Mouse (Mus musculus) intestine, postnatal 0 days (tissue): ENCODE measurements around the gene Pml. TPM values are rescaled to one million over a fixed set of nuclear protein-coding genes. Genes with fewer than 3 reads are reported as not detected.

ENCODE experiments used
- ATAC-seq: fragments of 200-750 bp; cut with Nextera tagmentation; 2 replicates; pipeline ENCODE4 v1.8.0; 2017; ENCODE audit warnings: mild to moderate bottlenecking, moderate TSS enrichment, moderate library complexity
- H3K27ac ChIP-seq: fragments of 300-500 bp; sonication (generic); 2 replicates; pipeline ENCODE4 v1.5.1; 2014; ENCODE audit warnings: mild to moderate bottlenecking, low read depth, low read length, moderate library complexity
- H3K27me3 ChIP-seq: fragments of 300-500 bp; sonication (generic); replicated peaks from 2 replicates; pipeline ENCODE4 v1.6.1; 2014; ENCODE audit warnings: low read length, mixed read lengths; ENCODE audit not compliant: control insufficient read depth, insufficient read depth
- H3K36me3 ChIP-seq: fragments of 300-500 bp; sonication (generic); 2 replicates; pipeline ENCODE4 v1.6.1; 2014; ENCODE audit warnings: mild to moderate bottlenecking, moderate library complexity; ENCODE audit not compliant: control insufficient read depth, insufficient read depth
- H3K4me1 ChIP-seq: fragments of 300-500 bp; sonication (generic); replicated peaks from 2 replicates; pipeline ENCODE4 v1.6.1; 2014; ENCODE audit warnings: antibody characterized with exemption, low read length, mixed read lengths; ENCODE audit not compliant: control insufficient read depth, insufficient read depth
- H3K4me2 ChIP-seq: fragments of 300-500 bp; sonication (generic); replicated peaks from 2 replicates; pipeline ENCODE4 v1.6.1; 2014; ENCODE audit warnings: low read depth, mild to moderate bottlenecking, moderate library complexity
- H3K4me3 ChIP-seq: fragments of 300-500 bp; sonication (generic); 2 replicates; pipeline ENCODE4 v1.5.1; 2014; ENCODE audit warnings: low read depth, low read length
- H3K9ac ChIP-seq: fragments of 300-500 bp; sonication (generic); 2 replicates; pipeline ENCODE4 v1.6.1; 2014; ENCODE audit warnings: mild to moderate bottlenecking, low read depth, low read length
- H3K9me3 ChIP-seq: fragments of 300-500 bp; sonication (generic); 2 replicates; pipeline ENCODE4 v1.6.1; 2016; ENCODE audit warnings: mixed run types; ENCODE audit not compliant: control insufficient read depth
- CTCF ChIP-seq: sonication (generic); IDR thresholded peaks from 2 replicates; pipeline ENCODE4 v1.5.1; 2016; ENCODE audit warnings: low read depth, mild to moderate bottlenecking, control low read depth, antibody characterized with exemption, moderate library complexity
- WGBS: fragments of 180-500 bp; shearing (Covaris S2); extraction: QIAGEN DNeasy Blood & Tissue Kit; methylation state at CpG from one replicate; pipeline ENCODE4 v1.1.7; 2014; 5-methylcytosine and 5-hydroxymethylcytosine counted together
- polyA plus RNA-seq: library from polyadenylated mRNA; unstranded; fragments of >200 nt; fragmentation: Nextera tagmentation; extraction: Ambion mirVana; gene quantifications from 2 replicates; pipeline ENCODE4 v1.2.1, GENCODE M21; 2015

Gene Pml
- polyA plus RNA-seq, 1 experiment from 2014 or later = 5.3 TPM

DNA sequence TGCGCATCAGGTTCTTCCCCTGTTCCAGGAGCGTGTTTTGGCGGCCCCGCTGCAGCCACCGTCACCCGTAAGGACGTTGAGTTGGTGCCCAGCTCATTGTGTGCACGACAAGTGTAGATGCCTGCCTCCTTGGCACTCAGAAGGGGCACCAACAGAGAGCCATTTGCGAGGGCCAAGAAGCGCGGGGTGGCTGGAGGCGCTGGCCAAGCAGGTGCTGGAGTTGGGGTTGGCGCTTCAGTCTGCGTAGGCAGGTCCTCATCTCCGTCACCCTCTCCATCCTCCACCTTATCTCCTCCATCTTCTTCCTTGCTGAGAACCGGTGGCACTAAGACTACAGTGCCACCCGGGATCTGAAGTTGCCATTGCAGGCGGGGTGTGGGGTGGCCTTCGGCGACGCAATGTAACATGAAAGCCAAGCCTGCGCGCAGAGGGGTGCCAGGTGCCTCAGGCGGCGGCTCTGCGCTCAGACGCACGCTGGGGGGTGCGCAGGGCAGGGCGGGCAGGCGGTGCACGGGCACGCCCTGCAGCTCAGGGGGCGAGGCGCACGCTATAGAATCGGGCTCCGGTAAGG, 50.7 kb downstream of the Pml start:
- no peak overlapping the region for H3K4me3 ChIP-seq
- 3% methylated on average over 38 of the region's 38 CpGs for WGBS
- no peaks in the 10 kb centered on the region for H3K36me3 ChIP-seq
- H3K4me2 ChIP-seq = no peak overlapping the region
- no peak for ATAC-seq
- no peaks in the 10 kb centered on the region for H3K9me3 ChIP-seq
- H3K4me1 ChIP-seq = no peaks in the 10 kb centered on the region
- no peak overlapping the region for H3K27ac ChIP-seq
- H3K9ac ChIP-seq = no peak overlapping the region
- peaks cover 88% of the 10 kb centered on the region for H3K27me3 ChIP-seq
- no peak for TF ChIP-seq CTCF

DNA sequence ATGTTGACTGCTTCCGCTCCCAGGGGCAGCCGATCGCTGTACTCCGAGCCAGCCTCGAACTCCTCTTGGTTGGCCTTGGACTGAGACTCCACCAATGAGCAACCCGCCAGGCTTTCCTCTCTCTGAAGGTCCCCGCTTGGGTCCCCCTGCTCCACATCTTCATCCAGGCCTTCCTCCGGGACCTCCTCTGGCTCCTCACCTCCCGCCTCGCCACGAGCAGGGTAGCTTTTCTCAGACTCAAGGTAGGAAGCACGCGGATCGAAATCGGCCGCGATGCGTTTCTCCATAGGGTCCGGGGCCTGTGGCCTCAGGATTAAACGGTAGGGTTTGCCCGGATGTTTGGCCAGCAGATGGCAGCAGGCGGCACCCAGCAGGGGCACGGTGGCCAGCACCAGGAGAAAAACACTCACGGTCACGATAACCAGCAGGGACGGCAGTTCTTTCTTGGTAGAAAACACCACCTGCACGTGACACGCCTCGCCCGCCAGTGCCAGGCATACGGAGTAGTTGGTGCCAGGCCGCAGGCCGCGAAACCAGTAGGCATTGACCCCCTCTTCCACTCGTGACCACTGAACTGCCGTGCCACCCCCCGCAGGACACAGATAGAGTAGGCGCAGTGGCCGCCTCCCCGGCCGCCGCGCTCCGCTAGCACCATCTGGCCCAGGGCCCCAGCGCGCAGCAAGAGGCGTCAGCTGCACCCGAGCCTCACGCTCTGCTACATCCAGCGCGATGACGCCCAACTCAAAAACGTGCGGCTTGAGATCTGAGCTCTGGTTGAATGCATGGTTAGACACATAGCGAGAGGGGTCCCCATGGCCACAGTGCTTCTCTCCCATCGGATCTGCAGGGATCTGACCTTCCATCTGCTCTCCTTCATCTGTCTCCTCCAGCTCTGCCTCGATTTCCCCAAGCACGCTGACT, 51.5 kb downstream of the Pml start:
- no peaks in the 10 kb centered on the region for H3K4me1 ChIP-seq
- H3K9ac ChIP-seq = no peak overlapping the region
- H3K9me3 ChIP-seq = no peaks in the 10 kb centered on the region
- no peak overlapping the region for H3K27ac ChIP-seq
- H3K4me2 ChIP-seq = peak overlapping the region; percentile 45
- H3K27me3 ChIP-seq = peaks cover 80% of the 10 kb centered on the region
- WGBS = under 1% methylated on average over 58 of the region's 58 CpGs
- H3K4me3 ChIP-seq = peak overlapping the region; percentile 24
- peak; percentile 76 for TF ChIP-seq CTCF
- ATAC-seq = no peak
- no peaks in the 10 kb centered on the region for H3K36me3 ChIP-seq

DNA sequence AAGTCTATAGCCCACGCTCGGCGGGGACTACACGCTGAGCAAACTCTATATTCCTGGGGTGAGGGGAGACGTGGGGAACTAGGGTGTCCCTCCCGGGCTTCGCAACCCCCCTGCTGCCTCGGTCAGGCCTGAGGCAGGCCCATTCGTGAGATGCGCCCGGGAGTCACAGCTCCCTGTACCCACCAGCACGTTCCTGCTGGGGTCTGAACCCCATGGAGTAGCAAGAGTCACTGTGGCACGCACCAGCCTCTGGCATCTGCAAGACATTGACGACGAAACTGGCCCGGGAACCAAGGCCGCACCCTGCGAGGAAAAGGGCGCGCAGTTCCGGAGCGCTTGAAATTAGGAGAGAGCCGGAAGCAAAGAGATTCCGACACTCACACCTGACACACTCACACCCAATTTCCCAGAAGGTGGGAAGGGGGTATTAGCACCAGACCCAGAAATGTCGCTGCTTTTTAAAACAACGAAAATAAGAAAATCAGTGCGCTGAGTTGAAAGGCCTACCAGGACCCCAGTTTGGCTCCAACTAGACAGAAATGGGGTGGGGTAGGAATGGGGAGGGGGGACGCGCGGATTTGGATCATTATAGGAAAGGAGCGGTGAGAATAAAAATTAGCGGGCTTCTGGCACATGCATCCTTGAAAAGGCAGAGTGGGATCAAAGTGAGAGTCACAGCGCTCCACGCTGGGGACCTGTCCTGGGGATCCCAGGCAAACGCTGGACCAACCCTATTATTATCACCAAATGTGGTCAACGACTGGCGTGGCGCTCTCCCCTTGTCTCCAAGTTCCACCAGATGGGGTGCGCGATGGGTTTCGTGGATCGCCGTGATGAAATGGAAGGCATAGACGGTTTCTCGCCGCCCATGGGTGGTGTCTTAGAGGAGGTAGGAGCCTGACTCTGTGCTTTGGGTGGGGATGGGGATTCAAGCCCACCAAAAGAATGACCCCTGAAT, 52.7 kb downstream of the Pml start:
- no peaks in the 10 kb centered on the region for H3K9me3 ChIP-seq
- no peaks in the 10 kb centered on the region for H3K4me1 ChIP-seq
- peak overlapping the region; percentile 24; the same call in 1 of the 2 replicates for H3K4me3 ChIP-seq
- H3K9ac ChIP-seq = no peak overlapping the region
- H3K27ac ChIP-seq = no peak overlapping the region
- ATAC-seq = no peak
- 5% methylated on average over 46 of the region's 46 CpGs for WGBS
- H3K4me2 ChIP-seq = peak overlapping the region; percentile 45
- TF ChIP-seq CTCF = no peak
- peaks cover 68% of the 10 kb centered on the region for H3K27me3 ChIP-seq
- H3K36me3 ChIP-seq = no peaks in the 10 kb centered on the region

DNA sequence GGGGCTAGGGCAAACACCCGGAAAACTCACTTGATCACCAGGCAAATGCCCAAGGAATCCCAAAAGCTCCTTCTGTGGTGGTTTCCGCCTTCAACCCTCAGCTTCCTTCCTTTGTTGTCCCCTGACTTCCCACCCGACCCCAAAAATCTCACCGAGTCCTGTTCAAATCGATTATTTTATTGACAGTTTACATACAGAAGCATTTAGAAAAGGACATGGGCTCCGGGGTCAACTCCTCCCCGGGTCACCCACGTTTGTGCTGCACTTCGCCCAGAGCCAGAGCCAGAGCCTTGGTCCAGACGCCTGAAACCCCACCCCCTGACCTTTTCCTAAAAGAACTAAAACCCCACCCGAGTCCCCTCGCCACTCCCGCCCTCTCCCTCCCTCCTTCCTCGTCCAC, 53.4 kb downstream of the Pml start:
- no peak for ATAC-seq
- Histone ChIP-seq H3K9me3 (no peaks in the 10 kb centered on the region), H3K36me3 (no peaks in the 10 kb centered on the region), H3K4me2 (no peak overlapping the region), H3K27me3 (peaks cover 61% of the 10 kb centered on the region), H3K9ac (no peak overlapping the region), H3K27ac (no peak overlapping the region), H3K4me1 (no peaks in the 10 kb centered on the region), H3K4me3 (no peak overlapping the region)
- WGBS = 9% methylated on average over 14 of the region's 14 CpGs
- TF ChIP-seq CTCF = no peak

DNA sequence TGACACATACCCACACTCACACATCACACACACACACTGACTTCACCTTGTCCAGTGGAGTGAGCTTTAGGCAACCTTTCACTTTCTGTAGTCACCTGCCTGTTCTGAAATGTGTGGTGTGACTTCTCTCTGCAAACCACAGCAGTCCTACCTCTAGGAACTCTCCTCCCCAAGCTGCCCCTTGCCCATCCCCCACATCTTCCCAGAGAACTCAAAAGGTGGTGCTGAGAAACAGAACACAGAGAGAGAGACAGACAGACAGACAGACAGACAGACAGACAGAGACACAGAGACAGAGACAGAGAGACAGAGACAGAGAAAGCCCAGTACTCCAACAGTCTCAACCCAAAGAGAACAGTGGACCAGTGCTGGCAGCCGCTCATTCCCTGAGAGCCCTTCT, 53.9 kb downstream of the Pml start:
- ATAC-seq = no peak
- Histone ChIP-seq H3K9me3 (no peaks in the 10 kb centered on the region), H3K27me3 (peaks cover 56% of the 10 kb centered on the region), H3K27ac (no peak overlapping the region), H3K4me3 (no peak overlapping the region), H3K36me3 (no peaks in the 10 kb centered on the region), H3K4me2 (no peak overlapping the region), H3K9ac (no peak overlapping the region), H3K4me1 (no peaks in the 10 kb centered on the region)
- TF ChIP-seq CTCF = no peak
- WGBS = 21% methylated on average over 1 of the region's 1 CpGs

DNA sequence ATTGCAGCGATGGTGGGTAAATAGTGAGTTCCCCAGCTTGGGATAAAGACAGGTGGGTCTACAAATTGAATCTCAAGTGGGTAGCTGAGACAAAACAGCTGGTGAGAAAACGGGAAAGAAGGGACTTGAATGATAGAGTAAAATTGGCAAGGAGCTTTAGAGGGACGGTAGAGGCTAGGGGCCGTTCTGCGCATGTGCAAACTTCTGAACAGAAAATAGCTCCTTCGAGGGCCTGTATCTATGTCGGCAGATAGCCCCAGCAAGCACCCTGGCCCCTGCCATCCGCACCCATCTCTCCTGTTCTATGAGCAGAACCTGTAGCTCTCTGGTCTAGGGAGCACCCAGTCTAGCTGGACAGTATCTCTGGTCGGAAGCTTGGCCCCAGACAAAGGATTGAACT, 55.4 kb downstream of the Pml start:
- H3K36me3 ChIP-seq = no peaks in the 10 kb centered on the region
- no peaks in the 10 kb centered on the region for H3K9me3 ChIP-seq
- H3K4me2 ChIP-seq = no peak overlapping the region
- no peaks in the 10 kb centered on the region for H3K4me1 ChIP-seq
- no peak for ATAC-seq
- H3K27ac ChIP-seq = no peak overlapping the region
- no peak overlapping the region for H3K9ac ChIP-seq
- peaks cover 41% of the 10 kb centered on the region for H3K27me3 ChIP-seq
- 72% methylated on average over 9 of the region's 9 CpGs for WGBS
- H3K4me3 ChIP-seq = no peak overlapping the region
- no peak for TF ChIP-seq CTCF
